Mouse (Mus musculus) limb, embryonic 12.5 days (tissue): Measurements from ENCODE around the gene Cycs. TPM values are rescaled to one million over a fixed set of nuclear protein-coding genes. Genes with fewer than 3 reads are reported as not detected.

Source experiments
- ATAC-seq: fragments of 200-750 bp; cut with Nextera tagmentation; 2 replicates; pipeline ENCODE4 v1.8.0; 2017; ENCODE audit warnings: low read depth, moderate TSS enrichment; ENCODE audit not compliant: insufficient number of reproducible peaks, insufficient read depth, low FRiP score, low TSS enrichment
- H3K27ac ChIP-seq: fragments of 300-500 bp; sonication (generic); 2 replicates; pipeline ENCODE4 v1.5.1; 2016; ENCODE audit warnings: mild to moderate bottlenecking, moderate library complexity
- H3K27me3 ChIP-seq: fragments of 300-500 bp; sonication (generic); 2 replicates; pipeline ENCODE4 v1.6.1; 2016; ENCODE audit warnings: mild to moderate bottlenecking, moderate library complexity
- H3K36me3 ChIP-seq: fragments of 300-500 bp; sonication (generic); 2 replicates; pipeline ENCODE4 v1.6.1; 2016; ENCODE audit warnings: mild to moderate bottlenecking, moderate library complexity
- H3K4me1 ChIP-seq: fragments of 300-500 bp; sonication (generic); replicated peaks from 2 replicates; pipeline ENCODE4 v1.6.1; 2016
- H3K4me2 ChIP-seq: fragments of 300-500 bp; sonication (generic); 2 replicates; pipeline ENCODE4 v1.6.1; 2016; ENCODE audit warnings: mild to moderate bottlenecking, moderate library complexity
- H3K4me3 ChIP-seq: fragments of 300-500 bp; sonication (generic); replicated peaks from 2 replicates; pipeline ENCODE4 v1.5.1; 2016; ENCODE audit warnings: mild to moderate bottlenecking
- H3K9ac ChIP-seq: fragments of 300-500 bp; sonication (generic); replicated peaks from 2 replicates; pipeline ENCODE4 v1.6.1; 2016; ENCODE audit warnings: mild to moderate bottlenecking, moderate library complexity
- H3K9me3 ChIP-seq: fragments of 300-500 bp; sonication (generic); 2 replicates; pipeline ENCODE4 v1.6.1; 2016; ENCODE audit warnings: mild to moderate bottlenecking, moderate library complexity
- WGBS: fragments of 180-500 bp; shearing (Covaris S2); methylation state at CpG from one replicate; pipeline ENCODE4 v1.1.7; 2016; 5-methylcytosine and 5-hydroxymethylcytosine counted together
- microRNA-seq: library from miRNA; unstranded; fragments of <30 nt; microRNA quantifications from one replicate; pipeline ENCODE4, GENCODE M21; 2017
- polyA plus RNA-seq: library from polyadenylated mRNA; unstranded; fragments of >200 nt; fragmentation: Nextera tagmentation; extraction: Ambion mirVana; gene quantifications from 2 replicates; pipeline ENCODE4 v1.2.1, GENCODE M21; 2016

Cycs gene
- polyA plus RNA-seq, 1 experiment from 2014 or later = 71.1 TPM

DNA sequence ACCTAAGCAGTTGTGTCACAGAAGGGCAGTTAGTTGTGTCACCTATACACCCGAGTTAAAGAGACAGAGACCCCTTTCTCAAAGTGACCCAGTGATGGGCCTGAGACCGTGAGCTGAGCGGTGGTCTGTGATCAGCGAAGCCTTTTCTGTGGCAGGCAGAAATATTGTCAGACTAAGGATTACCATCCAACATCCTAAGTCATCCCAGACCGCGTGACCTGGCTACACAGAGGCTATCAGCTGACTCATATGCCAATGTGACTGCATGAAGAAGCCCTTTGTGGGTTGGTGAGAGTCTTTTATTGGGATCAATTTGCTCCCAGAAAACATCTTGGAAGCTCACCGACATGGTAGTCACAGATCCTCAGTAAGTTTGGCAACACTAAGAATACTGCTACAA, 43.6 kb downstream of the Cycs start:
- Histone ChIP-seq H3K27me3 (no peaks in the 10 kb centered on the region), H3K27ac (no peak overlapping the region), H3K36me3 (no peaks in the 10 kb centered on the region), H3K4me2 (no peak overlapping the region), H3K9ac (no peak overlapping the region), H3K9me3 (no peaks in the 10 kb centered on the region), H3K4me1 (peaks cover 10% of the 10 kb centered on the region; the same call in 1 of the 2 replicates), H3K4me3 (no peak overlapping the region)
- 91% methylated on average over 7 of the region's 7 CpGs for WGBS
- ATAC-seq = no peak

- Histone ChIP-seq H3K36me3 (no peaks in the 10 kb centered on the region), H3K4me2 (no peak overlapping the region), H3K4me1 (0 out of 2 replicates have a peak, but pooled peaks cover 6% of the 10 kb centered on the region), H3K27me3 (no peaks in the 10 kb centered on the region), H3K9me3 (no peaks in the 10 kb centered on the region), H3K4me3 (no peak overlapping the region), H3K27ac (no peak overlapping the region), H3K9ac (no peak overlapping the region)
- WGBS = 59% methylated on average over 7 of the region's 7 CpGs
- no peak for ATAC-seq
Measured at GRCm38 (mm10) chr6:50521532-50522135, 44.7 kb downstream of the Cycs start.

DNA sequence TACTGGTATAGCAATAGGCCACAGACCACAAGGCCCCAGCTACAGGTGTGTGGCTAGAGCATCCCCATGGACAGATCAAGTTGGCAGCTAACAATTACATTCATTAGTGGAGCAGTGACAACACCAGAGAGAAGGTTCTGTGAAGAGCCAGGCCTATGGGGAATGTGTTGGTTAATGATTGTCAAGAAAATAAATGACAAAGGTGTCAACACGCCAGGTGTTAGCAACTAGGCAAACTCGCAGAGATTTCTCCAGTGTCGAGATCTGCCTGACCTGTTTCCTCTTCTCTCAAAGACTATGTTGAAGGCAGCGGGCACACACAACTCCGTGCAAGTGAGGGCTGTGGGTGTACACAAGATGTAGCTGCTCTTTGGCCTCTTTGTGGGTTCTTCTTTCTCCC, 46.2 kb downstream of the Cycs start:
- WGBS = 79% methylated on average over 5 of the region's 5 CpGs
- Histone ChIP-seq H3K9ac (no peak overlapping the region), H3K4me1 (0 out of 2 replicates have a peak, but pooled peaks cover 2% of the 10 kb centered on the region), H3K27me3 (no peaks in the 10 kb centered on the region), H3K9me3 (no peaks in the 10 kb centered on the region), H3K27ac (no peak overlapping the region), H3K4me3 (no peak overlapping the region), H3K36me3 (no peaks in the 10 kb centered on the region), H3K4me2 (no peak overlapping the region)
- ATAC-seq = no peak

GRCm38 (mm10) chr6:50518371-50518770, 48.0 kb downstream of the Cycs start:
- ATAC-seq = no peak
- Histone ChIP-seq H3K4me3 (no peak overlapping the region), H3K4me1 (0 out of 2 replicates have a peak, but pooled peaks cover 2% of the 10 kb centered on the region), H3K27me3 (no peaks in the 10 kb centered on the region), H3K9me3 (no peaks in the 10 kb centered on the region), H3K27ac (no peak overlapping the region), H3K36me3 (no peaks in the 10 kb centered on the region), H3K4me2 (no peak overlapping the region), H3K9ac (no peak overlapping the region)
- 90% methylated on average over 5 of the region's 5 CpGs for WGBS

Small RNA genes lying within 50 kb of the gene (microRNA-seq; reads per million reads assigned to microRNA genes)
- not detected for gene Mir6371

Other genes starting within 250 kb of the Cycs start
- gene Osbpl3, start 110.3 kb downstream of the Cycs start, polyA plus RNA-seq = 18.2 and 18.5 TPM in 2 replicates
- gene 4921507P07Rik, start 30.1 kb upstream of the Cycs start, polyA plus RNA-seq = 0.60 and 0.71 TPM in 2 replicates
- gene Npvf, start 87.9 kb upstream of the Cycs start, polyA plus RNA-seq = not detected in 2 replicates